Mouse (Mus musculus) ovary, adult 10 weeks (tissue): Measurements from ENCODE around the gene Gm11567. TPM values are rescaled to one million over a fixed set of nuclear protein-coding genes. Genes with fewer than 3 reads are reported as not detected.

ENCODE experiments used
- polyA plus RNA-seq: library from polyadenylated mRNA; stranded (reverse); fragments of 350-450 nt; fragmentation: Illumina TruSeq; extraction: RNeasy Lipid Tissue Mini Kit (QIAGEN cat#74804); gene quantifications from one replicate; pipeline ENCODE4 v1.2.3, GENCODE M21; 2014

Gm11567 gene
- not detected for polyA plus RNA-seq

DNA sequence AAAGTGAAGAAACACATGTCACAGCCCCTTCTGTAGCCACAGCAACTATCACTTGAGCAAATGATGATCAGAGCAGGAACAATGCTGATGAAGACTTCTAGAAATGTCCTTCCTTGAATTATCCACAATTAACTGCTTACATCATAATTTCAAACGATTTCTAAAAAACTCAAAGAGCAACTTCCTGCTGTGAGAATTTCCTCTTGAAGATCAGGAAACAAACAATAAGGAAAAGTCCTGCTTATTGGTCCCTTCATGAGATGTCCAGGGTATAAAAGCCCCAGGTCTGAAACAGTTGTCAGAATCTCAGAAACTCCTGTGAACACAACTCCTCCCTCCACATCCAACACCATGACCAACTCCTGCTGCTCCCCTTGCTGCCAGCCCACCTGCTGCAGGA lies at the start of gene Gm11567:
Gene Gm11567, plus strand, starts transcription at position 301 of the 400 bp plus-strand sequence.

DNA sequence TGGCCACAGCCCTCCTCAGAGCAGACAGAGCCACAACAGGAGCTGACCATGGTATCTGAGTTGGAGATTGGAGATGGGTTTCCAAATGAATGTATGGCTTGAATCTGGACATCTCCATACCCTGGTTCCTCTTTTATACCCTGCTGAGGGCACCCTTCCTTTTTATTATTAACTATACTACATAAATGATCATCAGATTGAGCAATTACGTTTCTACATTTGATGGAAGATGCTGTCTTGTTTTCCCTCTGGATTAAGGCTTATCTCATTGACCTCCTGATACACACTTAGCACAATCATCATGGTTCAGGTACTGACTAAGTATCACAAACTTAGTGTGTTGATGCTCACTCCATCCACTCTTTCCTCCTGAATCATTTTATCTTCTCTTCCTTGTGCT lies 41.0 kb upstream of the Gm11567 start, which contains the start of gene 2300003K06Rik:
Gene 2300003K06Rik, minus strand, starts transcription at position 101 of the 400 bp plus-strand sequence.

DNA sequence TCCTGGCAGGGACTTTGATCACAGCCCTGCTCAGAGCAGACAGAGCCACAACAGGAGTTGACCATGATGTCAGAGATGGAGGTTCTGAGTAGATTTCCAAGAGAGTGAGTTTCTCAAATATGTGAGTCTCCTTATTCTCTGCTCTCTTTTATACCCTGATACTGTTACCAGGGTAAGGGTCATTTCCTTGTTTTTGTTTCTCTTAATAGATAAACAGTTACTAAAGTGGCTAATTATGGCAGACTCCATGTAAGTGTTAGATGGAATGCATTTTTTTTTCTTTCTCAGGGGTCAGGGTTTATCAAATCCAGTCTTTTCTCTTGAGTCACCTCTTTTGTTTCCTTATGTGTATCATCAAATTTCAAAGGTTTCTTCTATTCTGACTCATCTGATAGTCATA lies 27.5 kb upstream of the Gm11567 start, which contains the start of gene Krtap4-16:
Gene Krtap4-16, minus strand, starts transcription at position 101 of the 400 bp plus-strand sequence.

GRCm38 (mm10) chr11:99857617-99858016 lies 21.4 kb upstream of the Gm11567 start, which contains the start of gene Gm11568:
TSS of gene Gm11568 (plus strand) at chr11:99857917.

DNA sequence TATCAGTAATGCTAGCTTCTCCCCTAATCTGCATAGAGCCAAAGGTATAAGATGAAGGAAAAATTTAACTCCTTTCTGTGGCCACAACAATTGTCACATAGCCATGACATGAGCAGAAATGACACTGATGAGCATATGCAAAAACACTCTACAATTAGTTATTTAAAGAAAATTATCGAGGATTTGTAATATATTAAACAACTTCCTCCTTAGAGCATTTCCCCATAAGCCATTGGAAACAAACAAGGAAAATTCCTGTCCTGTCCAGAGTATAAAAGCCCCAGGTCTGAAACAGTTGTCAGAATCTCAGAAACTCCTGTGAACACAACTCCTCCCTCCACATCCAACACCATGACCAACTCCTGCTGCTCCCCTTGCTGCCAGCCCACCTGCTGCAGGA lies 14.8 kb upstream of the Gm11567 start, which contains the start of gene Gm11559:
Gene Gm11559, plus strand, starts transcription at position 301 of the 400 bp plus-strand sequence.

GRCm38 (mm10) chr11:99873089-99873488 lies 5.9 kb upstream of the Gm11567 start, which contains the start of gene Krtap9-1:
TSS of gene Krtap9-1 (plus strand) at chr11:99873389.

GRCm38 (mm10) chr11:99907620-99908019 lies 28.6 kb downstream of the Gm11567 start, which contains the start of gene Krtap31-1:
TSS of gene Krtap31-1 (plus strand) at chr11:99907920.

DNA sequence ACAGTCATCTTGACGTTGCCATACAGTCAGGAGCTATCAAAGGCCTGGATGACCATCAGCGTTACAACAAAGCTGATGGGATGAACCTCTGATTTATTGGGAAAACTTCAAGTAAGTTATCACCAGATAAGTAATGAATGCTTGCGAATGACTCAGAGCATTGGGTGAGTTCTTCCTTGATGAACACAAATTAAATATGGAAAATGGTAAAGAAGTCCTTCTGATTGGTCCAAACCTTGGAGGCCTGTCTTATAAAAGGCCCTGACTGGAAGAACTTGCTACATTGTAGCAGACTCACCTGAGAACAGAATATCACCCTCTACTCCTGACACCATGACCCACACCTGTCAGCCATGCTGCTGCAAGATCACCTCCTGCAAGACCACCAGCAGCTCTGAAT lies 35.5 kb downstream of the Gm11567 start, which contains the start of gene Gm11565:
Gene Gm11565, plus strand, starts transcription at position 301 of the 400 bp plus-strand sequence.

Other genes starting within 250 kb of the Gm11567 start
- gene Krtap4-2, start 244.1 kb upstream of the Gm11567 start, polyA plus RNA-seq: not detected
- not detected for gene Krtap4-7, start 235.1 kb upstream of the Gm11567 start, polyA plus RNA-seq
- not detected for gene Gm11555, start 229.0 kb upstream of the Gm11567 start, polyA plus RNA-seq
- not detected for gene Gm11563, start 220.2 kb upstream of the Gm11567 start, polyA plus RNA-seq
- gene Krtap4-6, start 213.2 kb upstream of the Gm11567 start, polyA plus RNA-seq: not detected
- not detected for gene Gm14190, start 188.4 kb upstream of the Gm11567 start, polyA plus RNA-seq
- not detected for gene Gm14180, start 144.9 kb upstream of the Gm11567 start, polyA plus RNA-seq
- not detected for gene Gm11595, start 106.3 kb upstream of the Gm11567 start, polyA plus RNA-seq
- not detected for gene Krtap4-8, start 98.5 kb upstream of the Gm11567 start, polyA plus RNA-seq
- gene Krtap4-9, start 94.0 kb upstream of the Gm11567 start, polyA plus RNA-seq: not detected
- gene Gm11596, start 85.7 kb upstream of the Gm11567 start, polyA plus RNA-seq: not detected
- not detected for gene Gm11569, start 80.3 kb upstream of the Gm11567 start, polyA plus RNA-seq
- gene Gm11554, start 74.7 kb upstream of the Gm11567 start, polyA plus RNA-seq: not detected
- gene Krtap4-13, start 69.3 kb upstream of the Gm11567 start, polyA plus RNA-seq: not detected
- gene Gm11564, start 63.5 kb upstream of the Gm11567 start, polyA plus RNA-seq: not detected
- gene 2300003K06Rik, start 41.1 kb upstream of the Gm11567 start, polyA plus RNA-seq: not detected
- gene Krtap4-16, start 27.6 kb upstream of the Gm11567 start, polyA plus RNA-seq: not detected
- gene Gm11568, start 21.3 kb upstream of the Gm11567 start, polyA plus RNA-seq: not detected
- gene Gm11559, start 14.7 kb upstream of the Gm11567 start, polyA plus RNA-seq: not detected
- gene Krtap9-1, start 5.8 kb upstream of the Gm11567 start, polyA plus RNA-seq: not detected
- gene Krtap31-1, start 28.7 kb downstream of the Gm11567 start, polyA plus RNA-seq: not detected
- gene Gm11565, start 35.6 kb downstream of the Gm11567 start, polyA plus RNA-seq: not detected
- not detected for gene Krtap31-2, start 57.1 kb downstream of the Gm11567 start, polyA plus RNA-seq
- not detected for gene Krtap9-5, start 69.3 kb downstream of the Gm11567 start, polyA plus RNA-seq
- not detected for gene Krtap29-1, start 99.9 kb downstream of the Gm11567 start, polyA plus RNA-seq
- not detected for gene Krtap16-1, start 107.4 kb downstream of the Gm11567 start, polyA plus RNA-seq
- gene Krtap17-1, start 114.8 kb downstream of the Gm11567 start, polyA plus RNA-seq: not detected
- not detected for gene Krt33a, start 137.0 kb downstream of the Gm11567 start, polyA plus RNA-seq
- gene Krt33b, start 150.7 kb downstream of the Gm11567 start, polyA plus RNA-seq: not detected
- gene Krt34, start 162.4 kb downstream of the Gm11567 start, polyA plus RNA-seq: not detected
- not detected for gene Krt31, start 171.4 kb downstream of the Gm11567 start, polyA plus RNA-seq
- not detected for gene Krt32, start 209.0 kb downstream of the Gm11567 start, polyA plus RNA-seq
- not detected for gene Krt35, start 217.1 kb downstream of the Gm11567 start, polyA plus RNA-seq
- gene Krt36, start 226.4 kb downstream of the Gm11567 start, polyA plus RNA-seq: not detected
- gene Krt13, start 242.4 kb downstream of the Gm11567 start, polyA plus RNA-seq: not detected